Mouse (Mus musculus): ENCODE measurements around the gene Atp12a.

Atp12a gene

GRCm38 (mm10) chr14:56382366-56382765, 17.5 kb downstream of the Atp12a start:
- DNase-seq = no peak

- no peak for DNase-seq
Measured at GRCm38 (mm10) chr14:56390247-56390646, 25.4 kb downstream of the Atp12a start.

- no peak for DNase-seq
Measured at GRCm38 (mm10) chr14:56393704-56394312, 28.9 kb downstream of the Atp12a start.

GRCm38 (mm10) chr14:56398001-56398400, 33.1 kb downstream of the Atp12a start:
- DNase-seq = no peak

- no peak for DNase-seq
Measured at GRCm38 (mm10) chr14:56402311-56403071, 37.6 kb downstream of the Atp12a start, which contains the start of gene Rnf17. Gene Rnf17 (plus strand): TSS chr14:56402581.

- no peak for DNase-seq
Measured at GRCm38 (mm10) chr14:56403072-56403375, 38.2 kb downstream of the Atp12a start.
